Mouse (Mus musculus) forebrain, postnatal 0 days (tissue): ENCODE results near the gene Gm37240. TPM values are rescaled to one million over a fixed set of nuclear protein-coding genes. Genes with fewer than 3 reads are reported as not detected.

Experiments used
- ATAC-seq: fragments of 200-750 bp; cut with Nextera tagmentation; 2 replicates; pipeline ENCODE4 v1.8.0; 2017; ENCODE audit warnings: mild to moderate bottlenecking, moderate library complexity
- DNase-seq: peaks from one replicate; pipeline ENCODE4 v3.0.0-alpha.2; 2015
- H3K27ac ChIP-seq: fragments of 300-500 bp; sonication (generic); 2 replicates; pipeline ENCODE4 v1.5.1; 2014; ENCODE audit warnings: low read depth, mild to moderate bottlenecking, antibody characterized with exemption, low read length, moderate library complexity, mixed read lengths
- H3K27me3 ChIP-seq: fragments of 300-500 bp; sonication (generic); 2 replicates; pipeline ENCODE4 v1.6.1; 2014; ENCODE audit warnings: mild to moderate bottlenecking, low read length, mixed read lengths; ENCODE audit not compliant: insufficient read depth
- H3K36me3 ChIP-seq: fragments of 300-500 bp; sonication (generic); 2 replicates; pipeline ENCODE4 v1.6.1; 2014; ENCODE audit warnings: mild to moderate bottlenecking, moderate library complexity; ENCODE audit not compliant: insufficient read depth
- H3K4me1 ChIP-seq: fragments of 300-500 bp; sonication (generic); 2 replicates; pipeline ENCODE4 v1.6.1; 2014; ENCODE audit warnings: antibody characterized with exemption; ENCODE audit not compliant: insufficient read depth
- H3K4me2 ChIP-seq: fragments of 300-500 bp; sonication (generic); 2 replicates; pipeline ENCODE4 v1.6.1; 2014; ENCODE audit warnings: low read depth, mild to moderate bottlenecking, moderate library complexity
- H3K4me3 ChIP-seq: fragments of 300-500 bp; sonication (generic); 2 replicates; pipeline ENCODE4 v1.5.1; 2014; ENCODE audit warnings: low read depth, low read length, mixed read lengths
- H3K9ac ChIP-seq: fragments of 300-500 bp; sonication (generic); 2 replicates; pipeline ENCODE4 v1.6.1; 2014; ENCODE audit warnings: mild to moderate bottlenecking
- H3K9me3 ChIP-seq: fragments of 300-500 bp; sonication (generic); 2 replicates; pipeline ENCODE4 v1.6.1; 2016; ENCODE audit warnings: low read length
- CTCF ChIP-seq: sonication (generic); IDR thresholded peaks from 2 replicates; pipeline ENCODE4 v1.5.1; 2016; ENCODE audit warnings: antibody characterized with exemption, control low read depth, low read depth
- WGBS: fragments of 180-500 bp; shearing (Covaris S2); extraction: QIAGEN DNeasy Blood & Tissue Kit; methylation state at CpG from one replicate; pipeline ENCODE4 v1.1.7; 2014; 5-methylcytosine and 5-hydroxymethylcytosine counted together
- polyA plus RNA-seq: library from polyadenylated mRNA; unstranded; fragments of >200 nt; fragmentation: Nextera tagmentation; extraction: Ambion mirVana; gene quantifications from 2 replicates; pipeline ENCODE4 v1.2.1, GENCODE M21; 2015
- total RNA-seq: library from RNA; depleted of rRNA; stranded (reverse); fragments of >200 nt; gene quantifications from 2 replicates; pipeline ENCODE4 v1.2.3, GENCODE M21; 2014

Gene Gm37240
- total and polyA plus RNA-seq, 2 experiments from 2014 or later, result 0.67 to 1.2 TPM

DNA sequence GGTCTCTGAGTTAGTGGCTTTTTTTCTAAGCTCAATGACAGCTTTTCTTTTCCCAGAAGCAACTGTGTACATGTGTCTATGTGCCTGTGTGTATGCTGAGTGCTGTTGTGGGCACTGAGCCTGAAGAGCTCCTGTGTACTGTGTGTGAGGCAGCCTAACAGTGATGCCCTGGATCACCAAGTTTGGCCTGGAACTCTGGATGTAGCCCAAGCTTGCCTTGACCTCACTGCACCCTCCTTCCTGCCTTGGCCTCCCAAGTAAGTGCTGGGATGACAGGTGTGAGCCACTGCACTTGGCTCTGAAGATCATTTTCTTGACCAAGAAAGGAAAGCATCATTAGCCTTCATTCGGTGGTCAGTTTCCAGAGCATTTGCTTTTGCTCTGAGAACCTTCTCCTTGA is 710.6 kb downstream of the Gm37240 start:
- TF ChIP-seq CTCF, result no peak
- Histone ChIP-seq H3K9me3 (no peaks in the 10 kb centered on the region), H3K4me3 (no peak overlapping the region), H3K9ac (no peak overlapping the region), H3K27me3 (no peaks in the 10 kb centered on the region), H3K4me1 (no peaks in the 10 kb centered on the region), H3K27ac (no peak overlapping the region), H3K36me3 (no peaks in the 10 kb centered on the region), H3K4me2 (no peak overlapping the region)
- WGBS, result 94% methylated on average over 1 of the region's 1 CpGs
- DNase-seq, result no peak
- ATAC-seq, result no peak

DNA sequence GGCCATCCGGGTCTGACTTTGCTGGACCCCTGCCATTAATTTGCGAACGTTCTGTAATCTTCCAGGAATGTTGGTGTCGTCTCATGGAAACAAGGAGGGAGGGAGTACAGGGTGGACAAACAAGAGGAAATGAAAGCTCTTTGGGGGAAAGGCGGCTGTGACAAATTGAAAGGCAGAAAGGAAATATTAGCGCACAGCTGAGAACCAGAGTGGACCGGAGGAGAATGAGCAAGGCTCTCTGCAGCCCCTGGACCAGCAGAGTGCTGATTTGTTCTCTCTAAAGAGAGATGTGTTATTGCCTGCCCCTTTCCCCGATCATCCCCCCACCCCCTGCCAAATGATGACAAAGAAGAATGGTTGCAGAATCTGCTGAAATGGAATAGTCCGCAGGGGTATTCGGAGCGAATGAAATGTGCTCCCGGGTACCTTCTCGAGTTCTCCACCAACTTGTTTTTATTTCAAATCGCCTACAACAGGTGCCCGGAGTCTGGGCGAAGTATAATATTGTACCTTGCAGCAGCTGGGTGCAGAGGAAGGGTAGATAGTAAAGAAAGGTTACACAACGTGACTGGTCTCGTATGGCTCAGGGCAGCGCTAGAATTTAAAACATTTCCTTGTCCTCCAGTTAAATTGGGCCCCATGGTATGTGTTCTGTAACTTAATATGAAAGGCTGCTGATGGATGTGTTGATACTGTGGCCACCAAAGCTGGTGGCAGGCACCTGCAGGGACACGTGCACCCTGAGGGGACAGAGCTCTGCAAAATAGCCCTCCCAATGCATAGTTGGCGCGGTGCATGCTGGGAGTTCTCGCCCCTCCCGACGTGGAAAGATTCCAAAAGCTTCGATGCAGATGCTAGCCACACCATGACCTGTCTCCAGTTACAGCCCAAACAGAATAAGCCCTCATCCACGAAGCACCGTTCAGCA is 712.5 kb downstream of the Gm37240 start:
- 72% methylated on average over 28 of the region's 28 CpGs for WGBS
- ATAC-seq (no peak), DNase-seq (no peak)
- H3K27me3 ChIP-seq, result no peaks in the 10 kb centered on the region
- no peak overlapping the region for H3K27ac ChIP-seq
- H3K9me3 ChIP-seq, result no peaks in the 10 kb centered on the region
- no peak for TF ChIP-seq CTCF
- H3K9ac ChIP-seq, result no peak overlapping the region
- H3K36me3 ChIP-seq, result no peaks in the 10 kb centered on the region
- H3K4me2 ChIP-seq, result no peak overlapping the region
- no peaks in the 10 kb centered on the region for H3K4me1 ChIP-seq
- no peak overlapping the region for H3K4me3 ChIP-seq

DNA sequence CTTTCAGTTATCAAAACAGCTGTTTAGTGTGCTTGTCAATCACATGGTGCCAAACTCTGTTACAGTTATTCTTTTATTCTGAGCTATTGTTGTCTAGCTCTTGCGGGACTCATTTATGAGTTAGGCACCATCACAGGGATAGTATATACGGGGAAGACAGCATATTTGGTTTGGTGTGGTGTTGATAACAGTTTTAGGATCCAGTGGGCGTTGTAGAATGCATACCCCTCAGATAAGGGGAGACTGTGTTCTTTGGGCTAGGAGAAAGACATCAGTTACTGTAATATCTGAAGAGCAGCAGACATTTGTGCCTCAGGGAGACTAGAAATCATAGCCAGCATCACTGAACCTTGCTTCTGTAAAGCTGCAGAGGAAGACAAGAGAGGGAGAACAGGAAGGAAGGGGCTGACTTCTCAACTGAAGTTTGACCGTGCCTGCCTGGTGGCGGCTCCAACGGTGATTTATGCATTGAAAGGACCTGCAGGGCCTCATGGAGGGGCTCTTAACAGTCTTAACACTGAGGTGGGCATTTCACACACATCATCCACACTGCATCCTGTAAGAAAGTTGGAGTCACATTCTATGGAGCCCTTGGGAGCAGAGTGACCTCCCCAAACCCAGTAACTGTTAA is 713.8 kb downstream of the Gm37240 start:
- Histone ChIP-seq H3K4me2 (no peak overlapping the region), H3K4me3 (no peak overlapping the region), H3K9me3 (no peaks in the 10 kb centered on the region), H3K27ac (no peak overlapping the region), H3K27me3 (no peaks in the 10 kb centered on the region), H3K4me1 (no peaks in the 10 kb centered on the region), H3K36me3 (no peaks in the 10 kb centered on the region), H3K9ac (no peak overlapping the region)
- DNase-seq (no peak), ATAC-seq (no peak)
- WGBS, result 83% methylated on average over 6 of the region's 6 CpGs
- no peak for TF ChIP-seq CTCF

DNA sequence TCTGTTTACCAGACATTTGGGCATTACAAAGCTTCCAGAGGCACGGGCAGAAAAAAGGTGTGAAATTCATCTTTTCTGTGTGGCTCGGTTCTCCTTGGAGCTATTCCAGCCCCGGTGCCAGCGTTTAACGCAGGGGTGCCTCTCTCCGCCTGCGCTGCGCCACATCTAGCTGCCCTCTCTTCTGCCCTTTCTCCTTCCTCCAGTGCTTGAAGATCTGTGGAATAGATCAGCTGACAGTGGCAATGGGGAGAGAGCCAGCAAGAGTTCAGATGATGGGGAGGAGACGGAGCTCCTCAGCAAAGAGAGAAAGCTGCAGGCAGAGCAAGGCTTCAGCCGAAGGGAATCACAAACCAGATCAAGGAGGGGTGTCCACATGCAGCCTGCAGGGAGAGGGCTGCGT is 714.8 kb downstream of the Gm37240 start:
- no peaks in the 10 kb centered on the region for H3K36me3 ChIP-seq
- WGBS, result 56% methylated on average over 11 of the region's 11 CpGs
- DNase-seq, result no peak
- H3K27ac ChIP-seq, result no peak overlapping the region
- no peaks in the 10 kb centered on the region for H3K4me1 ChIP-seq
- H3K9ac ChIP-seq, result no peak overlapping the region
- no peak for ATAC-seq
- no peak for TF ChIP-seq CTCF
- no peaks in the 10 kb centered on the region for H3K27me3 ChIP-seq
- H3K9me3 ChIP-seq, result no peaks in the 10 kb centered on the region
- H3K4me2 ChIP-seq, result no peak overlapping the region
- no peak overlapping the region for H3K4me3 ChIP-seq

DNA sequence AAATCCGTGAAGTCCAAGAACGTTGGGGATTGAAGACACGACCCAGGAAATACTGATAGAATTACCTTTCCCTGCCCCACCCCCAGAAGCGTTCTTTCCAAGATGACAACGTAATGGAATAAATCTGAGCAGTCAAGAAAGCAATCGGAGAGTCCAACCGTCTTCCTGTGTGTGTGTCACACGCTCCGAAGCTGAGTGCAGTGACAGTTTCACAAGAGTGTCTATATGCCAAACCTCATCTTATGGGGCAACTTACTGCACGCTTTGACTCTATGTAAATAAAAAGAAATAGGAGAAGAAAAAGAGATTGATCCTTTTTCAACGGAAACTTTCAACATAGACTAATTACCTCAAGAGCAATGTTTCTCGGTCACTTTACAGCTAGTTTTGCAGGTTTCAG is 715.2 kb downstream of the Gm37240 start:
- Histone ChIP-seq H3K4me3 (no peak overlapping the region), H3K4me2 (no peak overlapping the region), H3K27ac (no peak overlapping the region), H3K9ac (no peak overlapping the region), H3K9me3 (no peaks in the 10 kb centered on the region), H3K4me1 (no peaks in the 10 kb centered on the region), H3K36me3 (no peaks in the 10 kb centered on the region), H3K27me3 (no peaks in the 10 kb centered on the region)
- TF ChIP-seq CTCF, result no peak
- DNase-seq, result no peak
- WGBS, result 80% methylated on average over 12 of the region's 12 CpGs
- ATAC-seq, result no peak

DNA sequence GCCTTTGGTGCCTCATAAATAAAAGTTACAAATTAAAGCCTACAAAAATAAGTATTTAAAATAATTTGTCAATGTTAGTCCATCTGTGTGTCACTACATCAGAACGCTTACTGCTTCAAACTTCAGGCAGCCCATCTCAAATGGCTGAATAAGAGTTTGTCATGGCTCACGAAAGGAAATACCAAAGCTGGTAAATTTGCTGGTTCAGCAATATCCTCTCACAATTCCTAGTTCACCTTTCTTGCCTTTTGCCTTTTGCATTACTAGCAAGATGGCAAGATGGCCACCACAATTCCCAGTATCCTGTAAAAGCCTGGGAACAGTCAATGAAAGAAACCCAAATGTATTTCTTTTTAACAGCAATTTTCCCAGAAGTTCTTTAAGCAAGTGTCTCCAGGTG is 718.5 kb downstream of the Gm37240 start:
- no peak for TF ChIP-seq CTCF
- H3K27me3 ChIP-seq, result no peaks in the 10 kb centered on the region
- no peaks in the 10 kb centered on the region for H3K36me3 ChIP-seq
- WGBS, result 89% methylated on average over 2 of the region's 2 CpGs
- no peaks in the 10 kb centered on the region for H3K9me3 ChIP-seq
- ATAC-seq, result no peak
- no peak overlapping the region for H3K4me3 ChIP-seq
- no peak for DNase-seq
- no peaks in the 10 kb centered on the region for H3K4me1 ChIP-seq
- no peak overlapping the region for H3K4me2 ChIP-seq
- no peak overlapping the region for H3K27ac ChIP-seq
- H3K9ac ChIP-seq, result no peak overlapping the region

DNA sequence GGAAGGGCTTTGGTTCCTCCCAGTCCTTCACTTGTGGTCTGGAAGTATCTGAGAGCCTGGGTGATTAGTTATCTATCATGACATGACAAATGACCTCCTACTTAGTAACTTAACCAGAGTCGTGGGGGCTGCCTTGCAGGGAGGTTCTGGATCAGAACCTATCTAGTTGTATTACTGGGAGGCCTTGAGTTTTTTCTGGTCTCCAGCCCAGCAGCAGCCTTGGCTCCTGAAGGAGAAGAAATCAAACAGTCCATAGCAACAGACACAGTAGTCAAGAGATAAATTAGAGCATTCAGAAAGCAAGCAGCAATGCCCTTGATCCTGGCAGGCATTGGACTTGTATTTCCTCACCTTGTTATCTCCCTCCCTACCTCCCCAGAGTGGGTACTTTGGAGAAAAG is 722.4 kb downstream of the Gm37240 start:
- no peak overlapping the region for H3K27ac ChIP-seq
- no peaks in the 10 kb centered on the region for H3K27me3 ChIP-seq
- DNase-seq (no peak), ATAC-seq (no peak)
- no peaks in the 10 kb centered on the region for H3K36me3 ChIP-seq
- no peak overlapping the region for H3K9ac ChIP-seq
- no peaks in the 10 kb centered on the region for H3K9me3 ChIP-seq
- no peak overlapping the region for H3K4me3 ChIP-seq
- H3K4me1 ChIP-seq, result peaks cover 5% of the 10 kb centered on the region; the same call in 1 of the 2 replicates
- H3K4me2 ChIP-seq, result no peak overlapping the region
- WGBS, result 83% methylated on average over 1 of the region's 1 CpGs
- no peak for TF ChIP-seq CTCF
